In genomic region chr4:88655461-88655860, GRCm38 (mm10) we compare ENCODE assay signal across 23 mouse cellular contexts. TPM values are rescaled to one million over a fixed set of nuclear protein-coding genes. Genes with fewer than 3 reads are reported as not detected.
"Had no signal": no experiment of that assay in that cellular context is flagged by ENCODE, and none has a peak within 500 bp of the region (broad histone marks: within the 10 kb centered on the region; RNA-seq: fewer than 3 reads in every experiment).

No protein-coding gene starts in this region.

- DNase-seq: lung, adult 2 months; lung, postnatal 36 days; right cerebral cortex, adult 18-20 months; right cerebral cortex, postnatal 25 days; thymus, postnatal 36 days had no signal

- H3K9ac ChIP-seq: liver, embryonic 15.5 days; midbrain, embryonic 13.5 days had no signal

- H3K4me3 ChIP-seq: limb, embryonic 10.5 days; liver, embryonic 15.5 days; midbrain, embryonic 13.5 days had no signal

- H3K27ac ChIP-seq: limb, embryonic 10.5 days; liver, embryonic 15.5 days; midbrain, embryonic 13.5 days had no signal

- H3K4me1 ChIP-seq: limb, embryonic 10.5 days; liver, embryonic 15.5 days; midbrain, embryonic 13.5 days had no signal

- ATAC-seq: inflammation-experienced regulatory T-cells, adult 6 months; lung, postnatal 0 days; midbrain, embryonic 13.5 days had no signal

- H3K27me3 ChIP-seq: liver, embryonic 15.5 days; midbrain, embryonic 13.5 days had no signal

- H3K9me3 ChIP-seq: limb, embryonic 10.5 days; liver, embryonic 15.5 days; midbrain, embryonic 13.5 days had no signal

- H3K4me2 ChIP-seq: liver, embryonic 11.5 days; liver, embryonic 15.5 days; midbrain, embryonic 13.5 days had no signal

- H3K36me3 ChIP-seq: limb, embryonic 10.5 days; liver, embryonic 15.5 days; midbrain, embryonic 13.5 days had no signal

RNA-seq across cellular contexts. Expression of gene Ifna13, which starts 11.2 kb away (rescaled TPM):
- total RNA-seq: layer of hippocampus, adult 8-10 months; layer of hippocampus, postnatal 14 days; left cerebral cortex, adult 18-20 months; left cerebral cortex, postnatal 10 days; midbrain, postnatal 0 days had no signal
- polyA plus RNA-seq: inflammation-experienced regulatory T-cells, adult 6 months; large intestine, adult 2 months; limb, embryonic 14.5 days; liver, embryonic 11.5 days; liver, embryonic 15.5 days; lung, adult 2 months; lung, postnatal 0 days; midbrain, embryonic 13.5 days; midbrain, postnatal 0 days; neural tube, embryonic 14.5 days; small intestine, adult 2 months; stomach, embryonic 16.5 days; thymus, postnatal 0 days had no signal

RNA-seq across cellular contexts. Expression of gene C87499, which starts 21.2 kb away (rescaled TPM):
- total RNA-seq: layer of hippocampus, adult 8-10 months; layer of hippocampus, postnatal 14 days; left cerebral cortex, adult 18-20 months; left cerebral cortex, postnatal 10 days; megakaryocyte progenitor cell, adult 5-6 weeks; midbrain, postnatal 0 days had no signal
- polyA plus RNA-seq: inflammation-experienced regulatory T-cells, adult 6 months; large intestine, adult 2 months; limb, embryonic 10.5 days; limb, embryonic 14.5 days; liver, embryonic 11.5 days; liver, embryonic 15.5 days; lung, adult 2 months; lung, postnatal 0 days; midbrain, embryonic 13.5 days; midbrain, postnatal 0 days; neural tube, embryonic 14.5 days; small intestine, adult 2 months; stomach, embryonic 16.5 days; thymus, postnatal 0 days had no signal

RNA-seq across cellular contexts. Expression of gene Ifna16, which starts 21.3 kb away (rescaled TPM):
- total RNA-seq: layer of hippocampus, adult 8-10 months; layer of hippocampus, postnatal 14 days; left cerebral cortex, adult 18-20 months; left cerebral cortex, postnatal 10 days; megakaryocyte progenitor cell, adult 5-6 weeks; midbrain, postnatal 0 days had no signal
- polyA plus RNA-seq: inflammation-experienced regulatory T-cells, adult 6 months; large intestine, adult 2 months; limb, embryonic 10.5 days; limb, embryonic 14.5 days; liver, embryonic 11.5 days; liver, embryonic 15.5 days; lung, adult 2 months; lung, postnatal 0 days; midbrain, embryonic 13.5 days; midbrain, postnatal 0 days; neural tube, embryonic 14.5 days; small intestine, adult 2 months; stomach, embryonic 16.5 days; thymus, postnatal 0 days had no signal

RNA-seq across cellular contexts. Expression of gene Ifna2, which starts 28.3 kb away (rescaled TPM):
- total RNA-seq: layer of hippocampus, adult 8-10 months; layer of hippocampus, postnatal 14 days; left cerebral cortex, adult 18-20 months; left cerebral cortex, postnatal 10 days; megakaryocyte progenitor cell, adult 5-6 weeks; midbrain, postnatal 0 days had no signal
- polyA plus RNA-seq: inflammation-experienced regulatory T-cells, adult 6 months; large intestine, adult 2 months; limb, embryonic 10.5 days; limb, embryonic 14.5 days; liver, embryonic 11.5 days; liver, embryonic 15.5 days; lung, adult 2 months; lung, postnatal 0 days; midbrain, embryonic 13.5 days; midbrain, postnatal 0 days; neural tube, embryonic 14.5 days; small intestine, adult 2 months; stomach, embryonic 16.5 days; thymus, postnatal 0 days had no signal

RNA-seq across cellular contexts. Expression of gene Ifnab, which starts 35.7 kb away (rescaled TPM):
- total RNA-seq: layer of hippocampus, adult 8-10 months; layer of hippocampus, postnatal 14 days; left cerebral cortex, adult 18-20 months; left cerebral cortex, postnatal 10 days; megakaryocyte progenitor cell, adult 5-6 weeks; midbrain, postnatal 0 days had no signal
- polyA plus RNA-seq: inflammation-experienced regulatory T-cells, adult 6 months; large intestine, adult 2 months; limb, embryonic 10.5 days; limb, embryonic 14.5 days; liver, embryonic 11.5 days; liver, embryonic 15.5 days; lung, adult 2 months; lung, postnatal 0 days; midbrain, embryonic 13.5 days; midbrain, postnatal 0 days; neural tube, embryonic 14.5 days; small intestine, adult 2 months; stomach, embryonic 16.5 days; thymus, postnatal 0 days had no signal
